Mouse (Mus musculus) urinary bladder, adult 18-20 months (tissue): ENCODE data around the gene Trip12.

Experiments used
- DNase-seq, 2 experiments: peaks; one replicate each; pipeline ENCODE4 v3.0.0; 2022; ENCODE audit warnings: low spot score in 2 of 2, mixed read lengths in 2 of 2

The Trip12 gene

GRCm38 (mm10) chr1:84860360-84861254 lies 20.3 kb upstream of the Trip12 start:
- DNase-seq: no peak

- DNase-seq: no peak
Measured at GRCm38 (mm10) chr1:84859597-84859996, 19.3 kb upstream of the Trip12 start.

GRCm38 (mm10) chr1:84855756-84856155 lies 15.4 kb upstream of the Trip12 start:
- DNase-seq: no peak

- no peak for DNase-seq
Measured at GRCm38 (mm10) chr1:84854966-84855365, 14.7 kb upstream of the Trip12 start.

GRCm38 (mm10) chr1:84853721-84854120 lies 13.4 kb upstream of the Trip12 start:
- no peak for DNase-seq

GRCm38 (mm10) chr1:84851512-84852235 lies 11.4 kb upstream of the Trip12 start:
- no peak for DNase-seq

- DNase-seq: no peak
Measured at GRCm38 (mm10) chr1:84850471-84850870, 10.2 kb upstream of the Trip12 start.

GRCm38 (mm10) chr1:84849804-84850203 lies 9.5 kb upstream of the Trip12 start:
- no peak for DNase-seq

GRCm38 (mm10) chr1:84848801-84849455 lies 8.6 kb upstream of the Trip12 start:
- no peak for DNase-seq

GRCm38 (mm10) chr1:84848335-84848734 lies 8.0 kb upstream of the Trip12 start:
- DNase-seq: no peak

- DNase-seq: no peak
Measured at GRCm38 (mm10) chr1:84847698-84848097, 7.4 kb upstream of the Trip12 start.

- no peak for DNase-seq
Measured at GRCm38 (mm10) chr1:84843366-84843765, 3.0 kb upstream of the Trip12 start.

- DNase-seq: no peak
Measured at GRCm38 (mm10) chr1:84841061-84841460, 745 bp upstream of the Trip12 start.

- DNase-seq: peak; percentile 86 to 95
Measured at GRCm38 (mm10) chr1:84839309-84840017, 853 bp downstream of the Trip12 start, which contains the start of gene Fbxo36. TSS of gene Fbxo36 (plus strand) at chr1:84839841.

- peak; percentile 42 to 46 for DNase-seq
Measured at GRCm38 (mm10) chr1:84838621-84839151, 1.6 kb downstream of the Trip12 start.

- DNase-seq: no peak
Measured at GRCm38 (mm10) chr1:84838156-84838555, 2.2 kb downstream of the Trip12 start.

GRCm38 (mm10) chr1:84837523-84838145 lies 2.7 kb downstream of the Trip12 start:
- no peak for DNase-seq

- no peak for DNase-seq
Measured at GRCm38 (mm10) chr1:84825091-84825490, 15.2 kb downstream of the Trip12 start.

GRCm38 (mm10) chr1:84817596-84817995 lies 22.7 kb downstream of the Trip12 start:
- DNase-seq: no peak

GRCm38 (mm10) chr1:84803788-84804187 lies 36.5 kb downstream of the Trip12 start:
- DNase-seq: no peak

- no peak for DNase-seq
Measured at GRCm38 (mm10) chr1:84799166-84799565, 41.1 kb downstream of the Trip12 start.
